Mouse (Mus musculus): ENCODE data around the gene Nprl2.

Nprl2 gene

GRCm38 (mm10) chr9:107577871-107578270 is 35.8 kb downstream of the Nprl2 start:
- no peak for DNase-seq (ENCODE audit: low read depth, low spot score)

GRCm38 (mm10) chr9:107578587-107578986 is 36.6 kb downstream of the Nprl2 start, which contains the start of gene Naa80:
Gene Naa80 (plus strand): TSS chr9:107578887.
- no peak for DNase-seq (ENCODE audit: low read depth, low spot score)

- no peak for DNase-seq (ENCODE audit: low read depth, low spot score)
Observed at GRCm38 (mm10) chr9:107579023-107579900, 37.2 kb downstream of the Nprl2 start.

- peak; percentile 92 for DNase-seq (ENCODE audit: low read depth, low spot score)
Observed at GRCm38 (mm10) chr9:107580501-107581317, 38.7 kb downstream of the Nprl2 start, which contains the start of gene Hyal3. Gene Hyal3 (plus strand): TSS chr9:107580818.

- DNase-seq (ENCODE audit: low read depth, low spot score), result no peak
Observed at GRCm38 (mm10) chr9:107581584-107581983, 39.6 kb downstream of the Nprl2 start.

- DNase-seq (ENCODE audit: low read depth, low spot score), result no peak
Observed at GRCm38 (mm10) chr9:107582509-107583062, 40.6 kb downstream of the Nprl2 start.

- no peak for DNase-seq (ENCODE audit: low read depth, low spot score)
Observed at GRCm38 (mm10) chr9:107583174-107583573, 41.1 kb downstream of the Nprl2 start.

GRCm38 (mm10) chr9:107586504-107586903 is 44.5 kb downstream of the Nprl2 start:
- no peak for DNase-seq (ENCODE audit: low read depth, low spot score)

- DNase-seq (ENCODE audit: low read depth, low spot score), result peak; percentile 99
Observed at GRCm38 (mm10) chr9:107586974-107587832, 45.2 kb downstream of the Nprl2 start, which contains the start of gene Ifrd2. Gene Ifrd2 (plus strand): TSS chr9:107587642.

GRCm38 (mm10) chr9:107587833-107588639 is 46.0 kb downstream of the Nprl2 start:
- DNase-seq (ENCODE audit: low read depth, low spot score), result no peak

GRCm38 (mm10) chr9:107590058-107590772 is 48.2 kb downstream of the Nprl2 start:
- no peak for DNase-seq (ENCODE audit: low read depth, low spot score)

- no peak for DNase-seq (ENCODE audit: low read depth, low spot score)
Observed at GRCm38 (mm10) chr9:107590773-107591060, 48.7 kb downstream of the Nprl2 start.

- DNase-seq (ENCODE audit: low read depth, low spot score), result no peak
Observed at GRCm38 (mm10) chr9:107593101-107593976, 51.3 kb downstream of the Nprl2 start.

GRCm38 (mm10) chr9:107594281-107595062 is 52.4 kb downstream of the Nprl2 start:
- DNase-seq (ENCODE audit: low read depth, low spot score), result no peak
